Mouse (Mus musculus): ENCODE measurements around the gene Arhgap33. TPM values are rescaled to one million over a fixed set of nuclear protein-coding genes. Genes with fewer than 3 reads are reported as not detected.
A peak's percentile ranks its signal among the peaks of the same experiment; 100 is the strongest.
"Not testable (repeated sequence)": the region's sequence is repeated elsewhere in the genome, so short reads cannot be mapped to it uniquely, and the experiment has no call there.

Arhgap33 gene
- polyA plus RNA-seq, 1 experiment from 2014 or later: 103 TPM

- no peak for ATAC-seq (ENCODE audit: low FRiP score)
- Histone ChIP-seq H3K9ac (no peak overlapping the region; the same call in 1 of the 2 replicates), H3K27me3 (no peaks in the 10 kb centered on the region), H3K4me3 (no peak overlapping the region), H3K27ac (no peak overlapping the region), H3K4me2 (no peak overlapping the region), H3K4me1 (replicated peaks) (peaks cover 22% of the 10 kb centered on the region), H3K9me3 (no peaks in the 10 kb centered on the region), H3K36me3 (peaks cover 53% of the 10 kb centered on the region)
- 82% methylated on average over 10 of the region's 10 CpGs for WGBS
These were observed 12.0 kb downstream of the Arhgap33 start for GRCm38 (mm10) chr7:30522871-30523270.

DNA sequence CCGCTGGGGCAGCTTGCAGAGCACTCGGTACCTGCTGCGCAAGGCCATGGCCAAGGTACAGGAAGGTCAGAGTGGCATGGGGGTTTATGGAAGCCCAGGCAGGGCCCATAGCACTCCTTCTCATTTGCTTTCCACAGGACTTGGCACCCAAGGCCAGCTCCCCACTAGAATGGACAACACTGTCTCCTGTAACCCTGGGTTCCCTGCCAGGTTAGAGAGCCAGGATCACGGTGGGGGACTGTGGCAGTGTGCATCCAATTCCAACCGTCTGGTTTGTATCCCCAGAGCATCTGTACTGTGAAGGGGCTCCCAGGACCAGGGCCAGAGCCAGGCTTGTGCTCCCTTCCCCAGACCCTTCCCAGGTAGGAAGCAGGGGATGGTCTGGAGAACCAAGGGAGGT, 14.0 kb downstream of the Arhgap33 start:
- Histone ChIP-seq H3K4me2 (no peak overlapping the region), H3K36me3 (peaks cover 33% of the 10 kb centered on the region), H3K27ac (no peak overlapping the region; the same call in 1 of the 2 replicates), H3K4me3 (no peak overlapping the region), H3K9ac (peak overlapping the region; percentile 49; the same call in 1 of the 2 replicates), H3K27me3 (no peaks in the 10 kb centered on the region), H3K4me1 (replicated peaks) (peaks cover 11% of the 10 kb centered on the region), H3K9me3 (no peaks in the 10 kb centered on the region)
- ATAC-seq (ENCODE audit: low FRiP score): peak; percentile 18; the same call in 1 of the 2 replicates
- WGBS: 77% methylated on average over 5 of the region's 5 CpGs

GRCm38 (mm10) chr7:30520396-30520795, 14.5 kb downstream of the Arhgap33 start:
- H3K4me3 ChIP-seq: no peak overlapping the region
- no peaks in the 10 kb centered on the region for H3K27me3 ChIP-seq
- H3K4me2 ChIP-seq: no peak overlapping the region
- H3K4me1 ChIP-seq (replicated peaks): peaks cover 8% of the 10 kb centered on the region
- no peaks in the 10 kb centered on the region for H3K9me3 ChIP-seq
- ATAC-seq (ENCODE audit: low FRiP score): 0 out of 2 replicates have a peak, but pooled peaks have one; percentile 3
- 57% methylated on average over 4 of the region's 4 CpGs for WGBS
- H3K27ac ChIP-seq: no peak overlapping the region
- peaks cover 28% of the 10 kb centered on the region for H3K36me3 ChIP-seq
- peak overlapping the region; percentile 46; the same call in 1 of the 2 replicates for H3K9ac ChIP-seq

GRCm38 (mm10) chr7:30518325-30518724, 16.5 kb downstream of the Arhgap33 start:
- peaks cover 8% of the 10 kb centered on the region for H3K36me3 ChIP-seq
- H3K9me3 ChIP-seq: no peaks in the 10 kb centered on the region
- 51% methylated on average over 8 of the region's 8 CpGs for WGBS
- H3K27me3 ChIP-seq: no peaks in the 10 kb centered on the region
- no peak for ATAC-seq (ENCODE audit: low FRiP score)
- no peak overlapping the region for H3K9ac ChIP-seq
- no peak overlapping the region for H3K27ac ChIP-seq
- no peak overlapping the region for H3K4me2 ChIP-seq
- peaks cover 8% of the 10 kb centered on the region for H3K4me1 ChIP-seq (replicated peaks)
- H3K4me3 ChIP-seq: no peak overlapping the region

DNA sequence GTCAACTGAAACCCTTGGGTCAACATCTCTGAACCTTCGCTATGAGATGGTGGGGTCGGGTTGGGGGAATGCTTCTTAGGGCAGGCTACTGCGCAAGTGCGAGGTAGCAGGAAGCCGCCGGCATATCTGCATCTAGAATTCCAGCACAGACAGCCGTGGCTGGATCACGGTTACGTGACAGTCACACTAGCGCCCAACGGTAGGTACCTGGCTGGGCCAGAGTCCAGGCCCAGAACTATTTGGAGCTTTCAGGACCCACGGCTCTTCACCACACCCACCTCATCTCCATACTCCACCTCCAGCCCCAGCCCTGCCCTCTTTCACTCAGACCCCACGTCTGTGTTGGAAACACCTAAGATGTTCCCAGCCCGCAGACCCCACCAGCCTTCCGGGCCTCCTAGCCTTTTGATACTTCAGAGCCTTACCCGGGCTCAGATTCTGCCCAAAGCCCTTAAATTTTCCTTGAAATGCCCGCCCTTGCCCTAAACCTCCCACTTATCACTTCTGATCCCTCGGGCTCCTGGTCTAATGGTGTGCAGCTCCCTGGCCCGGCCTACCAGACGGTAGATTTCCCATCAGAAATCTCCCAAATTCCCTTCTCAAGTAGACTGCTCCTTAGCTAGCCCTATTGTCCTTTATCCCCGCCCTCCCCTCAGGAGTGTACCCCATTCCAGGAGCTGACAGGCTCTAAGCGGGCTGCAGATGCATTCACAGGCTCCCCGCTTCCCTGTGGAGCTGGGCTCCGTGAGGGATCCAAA, 19.7 kb downstream of the Arhgap33 start:
- no peak overlapping the region for H3K9ac ChIP-seq
- H3K9me3 ChIP-seq: no peaks in the 10 kb centered on the region
- H3K27me3 ChIP-seq: no peaks in the 10 kb centered on the region
- no peak overlapping the region for H3K4me3 ChIP-seq
- H3K27ac ChIP-seq: no peak overlapping the region
- no peak overlapping the region for H3K4me2 ChIP-seq
- no peak for ATAC-seq (ENCODE audit: low FRiP score)
- 66% methylated on average over 24 of the region's 24 CpGs for WGBS
- H3K4me1 ChIP-seq (replicated peaks): peaks cover 3% of the 10 kb centered on the region; the same call in 1 of the 2 replicates
- H3K36me3 ChIP-seq: no peaks in the 10 kb centered on the region

DNA sequence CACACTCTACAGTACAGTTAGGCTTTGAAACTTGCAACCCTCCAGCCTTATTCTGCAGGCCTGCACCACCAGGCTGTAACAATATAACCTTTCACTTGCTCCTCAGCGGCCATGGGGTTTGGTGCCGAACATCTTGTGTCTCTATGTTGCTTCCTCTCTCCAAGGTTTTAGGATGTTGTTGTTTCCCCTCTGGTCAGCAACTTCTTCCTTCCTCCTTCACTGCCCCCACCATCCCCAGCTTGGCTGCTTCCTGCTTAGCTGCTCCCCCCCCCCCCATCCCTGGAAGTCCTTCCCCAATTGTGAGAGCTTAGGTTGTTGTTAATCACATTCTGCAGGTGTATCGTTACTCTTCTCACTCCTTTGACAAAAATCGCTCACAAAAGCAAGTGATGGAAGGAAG, 26.8 kb downstream of the Arhgap33 start:
- H3K4me3 ChIP-seq: no peak overlapping the region
- H3K9me3 ChIP-seq: no peaks in the 10 kb centered on the region
- no peaks in the 10 kb centered on the region for H3K27me3 ChIP-seq
- H3K4me2 ChIP-seq: no peak overlapping the region
- WGBS: 73% methylated on average over 4 of the region's 4 CpGs
- no peak for ATAC-seq (ENCODE audit: low FRiP score)
- H3K9ac ChIP-seq: no peak overlapping the region
- no peak overlapping the region for H3K27ac ChIP-seq
- no peaks in the 10 kb centered on the region for H3K4me1 ChIP-seq (replicated peaks)
- H3K36me3 ChIP-seq: no peaks in the 10 kb centered on the region

DNA sequence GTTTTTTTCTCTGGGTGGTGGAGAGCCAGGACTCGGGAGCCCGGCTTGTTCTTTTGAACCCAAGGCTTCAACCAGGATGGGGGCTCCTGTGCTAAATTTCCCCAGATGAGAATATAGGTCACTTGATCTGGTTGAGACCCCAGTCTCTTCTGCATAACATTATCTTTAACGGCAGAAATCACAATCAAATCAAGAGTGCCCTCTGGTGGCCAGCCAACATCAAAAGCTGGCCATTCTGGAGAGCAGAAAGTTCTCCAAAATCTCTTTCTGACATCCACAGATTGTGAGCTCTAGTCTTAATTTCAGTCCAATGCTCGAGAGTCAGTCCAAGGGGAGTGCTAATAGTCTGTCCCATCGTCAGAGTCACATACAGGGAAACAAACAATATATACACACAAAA, 33.7 kb downstream of the Arhgap33 start:
- WGBS: 81% methylated on average over 5 of the region's 5 CpGs
- H3K36me3 ChIP-seq; H3K4me1 ChIP-seq (replicated peaks); H3K27ac ChIP-seq; H3K4me2 ChIP-seq; H3K9ac ChIP-seq; H3K27me3 ChIP-seq; ATAC-seq (ENCODE audit: low FRiP score); H3K4me3 ChIP-seq; H3K9me3 ChIP-seq: not testable (repeated sequence)

DNA sequence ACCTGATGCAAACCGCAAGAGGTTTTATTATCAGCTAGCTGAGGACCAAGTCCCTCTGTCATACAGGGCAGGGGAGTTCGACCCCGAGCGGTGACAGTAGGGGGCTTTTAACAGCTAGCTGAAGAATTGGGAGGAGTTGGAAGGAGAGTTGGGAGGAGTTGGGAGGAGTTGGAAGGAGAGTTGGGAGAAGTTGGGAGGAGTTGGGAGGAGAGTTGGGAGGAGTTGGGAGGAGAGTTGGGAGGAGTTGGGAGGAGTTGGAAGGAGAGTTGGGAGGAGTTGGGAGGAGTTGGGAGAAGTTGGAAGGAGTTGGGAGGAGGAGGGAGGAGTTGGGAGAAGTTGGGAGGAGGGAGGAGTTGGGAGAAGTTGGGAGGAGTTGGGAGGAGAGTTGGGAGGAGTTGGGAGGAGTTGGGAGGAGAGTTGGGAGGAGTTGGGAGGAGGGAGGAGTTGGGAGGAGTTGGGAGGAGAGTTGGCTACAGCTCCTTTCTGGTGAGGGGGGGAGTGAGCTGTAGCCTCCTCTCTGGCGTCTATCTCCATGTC, 39.3 kb downstream of the Arhgap33 start:
- not testable (repeated sequence) for ATAC-seq (ENCODE audit: low FRiP score); H3K4me2 ChIP-seq; H3K27ac ChIP-seq; H3K4me1 ChIP-seq (replicated peaks); H3K9ac ChIP-seq; H3K36me3 ChIP-seq; H3K9me3 ChIP-seq; H3K27me3 ChIP-seq; H3K4me3 ChIP-seq
- 62% methylated on average over 5 of the region's 5 CpGs for WGBS

DNA sequence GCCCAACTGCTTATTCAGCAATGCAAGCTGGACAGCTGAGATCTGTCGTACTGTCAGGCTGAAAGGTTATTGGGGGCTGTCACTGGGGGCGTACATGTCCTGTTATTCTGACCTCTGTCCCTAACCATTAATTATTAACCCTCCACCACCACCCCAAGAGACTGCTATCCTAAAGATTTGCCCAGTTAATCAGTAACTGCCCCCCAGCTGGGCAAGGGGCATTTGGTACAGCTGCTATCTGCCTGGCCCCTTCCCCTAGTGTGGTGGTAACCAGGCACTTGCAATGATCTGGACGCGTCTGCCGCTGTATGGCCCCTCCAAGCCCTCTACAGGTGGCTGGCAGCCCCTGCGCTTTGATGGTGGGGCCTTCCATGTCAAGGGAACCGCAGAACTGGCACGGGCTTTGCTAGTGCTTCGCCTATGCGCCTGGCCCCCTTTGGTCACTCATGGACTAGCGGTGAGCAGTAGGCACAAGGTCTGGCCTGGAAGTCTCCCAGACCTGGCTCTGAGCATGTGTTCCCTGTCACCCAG, 41.4 kb downstream of the Arhgap33 start, which contains the start of gene Prodh2:
Prodh2 (plus strand) TSS at position 222 of the 531 bp plus-strand sequence.
- ATAC-seq (ENCODE audit: low FRiP score): no peak
- H3K36me3 ChIP-seq: no peaks in the 10 kb centered on the region

GRCm38 (mm10) chr7:30492765-30493164, 42.1 kb downstream of the Arhgap33 start:
- Histone ChIP-seq H3K9ac (no peak overlapping the region), H3K36me3 (no peaks in the 10 kb centered on the region), H3K9me3 (no peaks in the 10 kb centered on the region), H3K27ac (no peak overlapping the region), H3K4me1 (replicated peaks) (no peaks in the 10 kb centered on the region), H3K4me2 (no peak overlapping the region), H3K4me3 (no peak overlapping the region), H3K27me3 (peaks cover 9% of the 10 kb centered on the region; the same call in 1 of the 2 replicates)
- 11% methylated on average over 4 of the region's 4 CpGs for WGBS
- ATAC-seq (ENCODE audit: low FRiP score): no peak

More for the DNA sequence above, 41.4 kb downstream of the Arhgap33 start, which contains the start of gene Prodh2:
- peaks cover 9% of the 10 kb centered on the region; the same call in 1 of the 2 replicates for H3K27me3 ChIP-seq
- no peaks in the 10 kb centered on the region for H3K4me1 ChIP-seq (replicated peaks)
- no peak within 1 kb of the TSS for H3K9ac ChIP-seq
- no peak within 1 kb of the TSS for H3K4me2 ChIP-seq
- no peaks in the 10 kb centered on the region for H3K9me3 ChIP-seq
- H3K27ac ChIP-seq: no peak within 1 kb of the TSS
- WGBS: 48% methylated on average over 11 of the region's 11 CpGs
- no peak within 1 kb of the TSS for H3K4me3 ChIP-seq

DNA sequence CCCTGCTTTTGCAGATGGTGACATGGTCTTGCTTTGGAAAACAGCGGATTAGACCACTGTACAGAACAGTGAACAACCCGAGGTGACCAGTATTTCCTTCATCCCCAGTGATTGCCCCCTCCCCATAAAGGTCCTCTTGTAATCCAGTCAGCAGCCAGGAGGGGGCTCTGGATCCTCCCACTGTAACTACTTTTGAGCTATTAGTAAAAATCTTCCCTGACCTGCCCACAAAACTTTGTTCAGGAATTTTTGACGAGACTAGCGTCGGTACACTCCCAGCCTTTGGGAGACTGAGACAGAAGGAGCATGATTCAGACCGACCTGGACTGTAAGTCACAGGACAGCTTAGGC, 43.9 kb downstream of the Arhgap33 start:
- WGBS: 23% methylated on average over 6 of the region's 6 CpGs
- no peaks in the 10 kb centered on the region for H3K4me1 ChIP-seq (replicated peaks)
- H3K9ac ChIP-seq: no peak overlapping the region
- H3K27ac ChIP-seq: no peak overlapping the region
- H3K36me3 ChIP-seq: no peaks in the 10 kb centered on the region
- no peaks in the 10 kb centered on the region for H3K9me3 ChIP-seq
- ATAC-seq (ENCODE audit: low FRiP score): no peak
- H3K4me2 ChIP-seq: no peak overlapping the region
- no peak overlapping the region for H3K4me3 ChIP-seq
- H3K27me3 ChIP-seq: peaks cover 9% of the 10 kb centered on the region; the same call in 1 of the 2 replicates

- WGBS: 31% methylated on average over 16 of the region's 16 CpGs
- H3K9me3 ChIP-seq: no peaks in the 10 kb centered on the region
- H3K27ac ChIP-seq: no peak overlapping the region
- no peak for ATAC-seq (ENCODE audit: low FRiP score)
- no peak overlapping the region for H3K4me2 ChIP-seq
- H3K9ac ChIP-seq: no peak overlapping the region
- no peaks in the 10 kb centered on the region for H3K4me1 ChIP-seq (replicated peaks)
- H3K27me3 ChIP-seq: peaks cover 11% of the 10 kb centered on the region; the same call in 1 of the 2 replicates
- H3K36me3 ChIP-seq: no peaks in the 10 kb centered on the region
- no peak overlapping the region for H3K4me3 ChIP-seq
These were observed 44.5 kb downstream of the Arhgap33 start for GRCm38 (mm10) chr7:30490251-30490956.

Measured in hindbrain, embryonic 13.5 days (tissue).